Mouse (Mus musculus): Measurements from ENCODE around the gene Hps6. TPM values are rescaled to one million over a fixed set of nuclear protein-coding genes. Genes with fewer than 3 reads are reported as not detected.

Gene Hps6
- polyA plus RNA-seq, 1 experiment: 7.5 TPM

DNA sequence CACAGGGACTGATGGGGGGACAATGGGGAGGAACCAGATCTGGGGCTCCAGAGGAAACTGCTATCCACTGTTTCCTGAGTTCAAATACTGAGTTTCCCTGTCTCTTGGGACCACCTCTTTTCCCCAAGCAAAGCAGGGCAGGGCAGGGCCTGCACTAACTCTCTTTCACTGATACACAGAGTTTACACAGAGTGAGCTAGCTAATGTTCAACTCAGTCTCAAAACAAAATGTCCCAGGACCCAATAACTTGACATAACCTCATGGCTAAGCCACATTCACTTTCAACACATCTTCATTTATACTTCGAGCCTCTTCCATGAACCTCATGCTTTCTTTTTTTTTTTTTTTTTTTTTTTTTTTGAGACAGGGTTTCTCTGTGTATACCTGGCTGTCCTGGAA is 26.3 kb downstream of the Hps6 start:
- no peak for DNase-seq (ENCODE audit: low read depth)

DNA sequence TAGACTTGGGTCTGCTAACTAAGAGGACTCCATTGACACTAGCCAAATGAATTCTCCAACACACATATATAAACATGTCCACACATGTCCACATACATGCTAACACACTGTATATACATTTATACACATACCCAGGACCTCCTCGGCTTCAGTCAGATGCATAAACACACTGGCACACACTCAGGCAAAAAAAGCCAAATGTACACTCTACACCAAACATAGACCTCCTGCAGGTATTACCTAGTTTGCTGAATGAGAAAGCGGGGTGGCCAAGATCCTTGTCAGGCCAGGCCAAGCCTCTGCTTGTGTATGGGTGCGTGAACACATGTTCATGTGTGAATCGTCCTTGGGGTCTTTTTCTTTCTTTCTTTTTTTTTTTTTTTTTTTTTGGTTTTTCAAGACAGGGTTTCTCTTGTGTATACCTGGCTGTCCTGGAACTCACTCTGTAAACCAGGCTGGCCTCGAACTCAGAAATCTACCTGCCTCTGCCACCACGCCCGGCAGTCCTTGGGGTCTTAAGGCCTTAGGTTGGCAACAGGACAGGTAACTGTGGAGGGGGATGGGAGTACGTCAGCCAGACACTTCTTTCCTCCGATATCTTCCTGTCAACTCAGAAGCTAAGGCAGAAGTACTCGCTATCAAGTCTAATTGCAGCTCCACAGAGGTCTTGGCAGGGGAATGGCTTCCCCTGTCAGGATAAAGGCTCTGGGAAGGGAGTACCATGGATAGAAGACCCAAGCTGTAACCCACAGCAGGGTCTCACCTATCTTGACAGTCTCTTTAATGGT is 27.1 kb downstream of the Hps6 start:
- no peak for DNase-seq (ENCODE audit: low read depth)

DNA sequence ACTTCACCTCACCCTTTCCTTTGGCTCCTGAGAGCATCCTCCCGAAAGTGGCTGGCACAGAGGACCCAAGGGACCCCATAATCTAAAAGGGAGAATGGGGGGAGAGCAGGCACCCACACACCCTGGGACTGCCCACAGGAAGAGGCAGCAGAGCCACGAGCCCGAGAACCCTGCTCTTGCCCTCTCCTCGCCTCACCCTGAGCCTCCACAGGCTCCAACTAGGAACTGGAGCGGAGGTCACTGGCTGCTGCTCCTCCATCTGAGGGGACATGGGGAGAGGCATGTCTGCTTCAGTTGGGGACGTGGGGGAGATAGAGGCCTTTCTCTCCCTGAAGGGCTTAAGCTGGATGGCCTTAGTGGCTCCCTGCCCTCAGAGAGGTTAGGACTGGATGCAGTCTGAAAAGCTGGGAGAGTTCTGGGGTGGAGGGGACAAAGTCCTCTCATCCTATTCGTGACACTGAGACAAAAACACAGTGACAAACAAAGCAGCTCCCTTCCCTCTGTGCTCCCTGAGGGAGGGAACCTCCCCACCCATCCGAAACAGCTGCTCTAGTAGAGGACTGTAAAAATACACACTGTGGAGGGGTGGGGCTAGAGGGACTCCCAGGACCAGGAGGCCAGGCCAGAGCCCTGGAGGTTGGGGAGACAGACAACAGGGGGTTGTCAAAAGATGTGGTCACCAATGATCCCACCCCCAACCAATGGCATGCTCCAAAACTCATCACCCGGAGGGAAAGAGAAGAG is 28.6 kb downstream of the Hps6 start:
- DNase-seq (ENCODE audit: low read depth): no peak

DNA sequence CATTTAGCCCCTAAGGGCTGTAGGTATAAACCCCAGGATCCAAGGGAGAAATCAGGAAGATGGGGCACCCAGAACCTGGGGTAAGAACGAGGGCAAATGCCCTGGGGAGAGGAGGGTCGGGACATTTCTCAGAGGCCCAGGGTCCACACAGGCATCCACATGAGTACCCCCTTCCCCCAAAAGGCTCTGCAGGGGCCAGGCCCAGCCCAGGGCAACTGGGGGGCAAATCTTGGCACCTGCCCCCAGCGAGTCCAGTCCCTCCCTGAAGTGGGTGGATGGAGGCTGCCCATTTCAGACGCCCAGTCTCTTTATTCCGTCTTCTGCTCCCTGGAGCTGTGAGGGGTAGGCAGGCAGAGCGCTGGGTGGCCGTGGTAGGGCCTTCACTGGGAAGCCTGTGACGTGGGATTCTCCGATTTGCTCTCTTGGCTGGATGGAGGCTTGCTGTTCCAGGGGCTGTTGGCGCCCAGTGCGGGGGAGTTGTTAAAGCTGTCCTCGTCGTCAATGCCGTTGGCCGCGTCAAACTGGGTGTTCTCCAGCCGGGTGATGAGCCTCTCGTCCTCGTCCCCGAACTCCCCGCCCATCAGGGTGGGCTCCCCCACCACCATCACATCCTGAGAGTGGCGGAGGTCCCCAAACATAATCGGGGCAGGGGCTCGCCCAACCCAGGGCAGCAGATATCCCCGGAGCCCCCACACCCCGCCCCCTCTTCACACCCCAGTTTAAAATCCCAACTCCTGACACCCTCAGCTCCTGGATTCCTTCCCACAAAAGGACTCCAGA is 29.6 kb downstream of the Hps6 start:
- no peak for DNase-seq (ENCODE audit: low read depth)

DNA sequence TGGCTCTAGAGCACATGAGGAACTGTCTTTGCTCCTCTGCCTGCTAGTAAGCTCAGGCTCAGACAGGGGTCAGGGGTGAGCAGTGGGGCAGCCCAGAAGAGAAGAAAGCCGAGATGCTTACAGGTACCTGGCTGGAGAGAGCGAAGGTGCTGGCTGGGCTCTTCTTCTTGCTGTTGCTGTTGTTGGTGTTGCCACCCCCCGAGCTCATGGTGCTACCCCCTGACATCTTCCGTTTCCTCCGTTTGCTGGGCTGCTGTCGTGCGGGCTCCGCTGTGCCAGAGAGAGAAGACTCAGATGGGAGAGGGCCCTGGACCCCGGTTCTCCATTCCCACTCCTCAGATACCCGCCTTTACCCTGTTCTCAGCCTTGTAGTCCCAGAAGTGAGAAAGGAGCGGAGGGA is 30.6 kb downstream of the Hps6 start:
- DNase-seq (ENCODE audit: low read depth): no peak

DNA sequence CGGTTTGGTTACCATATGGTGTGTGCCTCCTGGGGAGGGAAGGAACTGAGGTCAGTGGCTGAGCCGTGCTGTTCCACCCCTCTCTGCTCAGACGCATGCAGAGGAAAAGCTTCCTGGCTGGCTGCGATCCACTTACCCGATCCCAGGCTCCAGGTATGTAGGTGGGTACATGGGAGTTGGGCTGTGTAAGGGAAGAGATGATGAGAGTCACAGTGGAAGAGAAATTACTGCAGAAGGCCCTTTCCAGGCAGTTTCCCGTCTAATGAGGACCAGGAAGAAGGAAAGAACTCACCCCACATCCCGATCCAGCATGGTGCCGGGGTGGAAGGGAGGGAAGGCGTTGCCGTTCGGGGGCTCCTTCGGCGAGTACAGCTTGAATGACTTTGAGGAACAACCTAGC is 32.7 kb downstream of the Hps6 start:
- DNase-seq (ENCODE audit: low read depth): no peak

DNA sequence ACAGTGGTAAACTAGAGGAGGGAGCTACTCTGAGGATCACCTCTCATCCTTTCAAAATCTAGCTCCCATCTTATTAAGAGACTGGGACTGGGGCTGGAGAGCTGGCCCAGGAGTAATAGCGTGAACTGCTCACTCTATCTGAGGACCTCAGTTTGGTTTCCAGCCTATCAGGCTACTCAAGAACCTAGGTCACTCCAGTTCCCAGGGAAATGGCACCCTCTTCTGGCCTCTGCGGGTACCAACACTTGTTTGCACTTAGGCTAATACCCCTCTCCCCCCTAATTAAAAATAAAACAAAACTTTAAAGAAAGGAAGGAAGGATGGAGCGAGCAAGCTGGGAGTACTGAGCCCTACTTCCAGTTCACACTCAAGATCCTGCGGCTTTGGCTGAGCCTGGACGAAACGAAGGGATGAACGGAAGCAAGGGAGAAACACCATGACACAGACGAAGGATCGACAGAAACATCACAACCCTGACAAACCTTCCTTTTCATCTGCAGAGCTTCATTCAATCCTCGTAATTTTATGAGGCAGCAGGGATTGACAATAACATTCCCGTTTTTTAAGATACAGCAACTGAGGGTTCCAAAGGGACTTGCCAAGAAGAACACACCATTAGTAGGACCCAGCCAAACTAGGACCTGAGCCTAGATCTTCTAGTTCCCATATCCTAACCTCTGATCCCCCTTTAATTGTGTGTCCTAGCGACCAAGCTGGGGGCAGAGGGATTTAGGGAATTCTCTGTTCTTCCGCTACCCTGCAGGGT is 33.4 kb downstream of the Hps6 start:
- DNase-seq (ENCODE audit: low read depth): no peak

DNA sequence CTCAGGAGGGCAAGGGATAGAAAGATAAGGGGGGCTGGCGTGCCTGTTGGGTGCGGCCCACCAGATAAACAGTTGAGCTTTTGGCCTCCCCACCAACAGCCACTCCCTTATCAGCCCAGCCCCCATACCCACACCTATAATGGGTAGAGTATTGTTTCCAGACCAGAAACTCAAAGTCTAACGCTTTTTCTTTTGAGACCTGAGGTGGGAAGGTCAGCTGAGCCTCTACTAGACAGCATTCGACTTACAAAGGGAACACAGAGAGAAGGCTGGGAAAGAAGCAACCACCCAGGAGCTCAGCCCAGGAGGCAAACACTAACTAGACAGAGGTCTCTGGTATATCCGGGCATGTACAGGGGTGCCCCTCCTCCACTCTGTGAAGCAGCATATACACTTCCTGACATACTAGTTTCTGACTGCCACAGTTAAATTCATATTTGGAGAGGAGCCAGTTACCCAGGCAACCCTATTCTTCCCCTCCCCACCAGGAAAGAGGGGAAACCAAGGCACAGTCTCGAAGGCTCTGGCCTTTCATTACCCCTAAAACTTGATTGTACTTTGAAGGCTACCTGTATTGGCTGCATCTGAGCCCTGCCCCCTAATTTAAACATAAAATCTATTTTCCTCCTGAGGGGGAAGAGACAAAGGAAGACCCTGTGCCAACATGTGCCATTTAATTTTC is 34.1 kb downstream of the Hps6 start:
- DNase-seq (ENCODE audit: low read depth): no peak

DNA sequence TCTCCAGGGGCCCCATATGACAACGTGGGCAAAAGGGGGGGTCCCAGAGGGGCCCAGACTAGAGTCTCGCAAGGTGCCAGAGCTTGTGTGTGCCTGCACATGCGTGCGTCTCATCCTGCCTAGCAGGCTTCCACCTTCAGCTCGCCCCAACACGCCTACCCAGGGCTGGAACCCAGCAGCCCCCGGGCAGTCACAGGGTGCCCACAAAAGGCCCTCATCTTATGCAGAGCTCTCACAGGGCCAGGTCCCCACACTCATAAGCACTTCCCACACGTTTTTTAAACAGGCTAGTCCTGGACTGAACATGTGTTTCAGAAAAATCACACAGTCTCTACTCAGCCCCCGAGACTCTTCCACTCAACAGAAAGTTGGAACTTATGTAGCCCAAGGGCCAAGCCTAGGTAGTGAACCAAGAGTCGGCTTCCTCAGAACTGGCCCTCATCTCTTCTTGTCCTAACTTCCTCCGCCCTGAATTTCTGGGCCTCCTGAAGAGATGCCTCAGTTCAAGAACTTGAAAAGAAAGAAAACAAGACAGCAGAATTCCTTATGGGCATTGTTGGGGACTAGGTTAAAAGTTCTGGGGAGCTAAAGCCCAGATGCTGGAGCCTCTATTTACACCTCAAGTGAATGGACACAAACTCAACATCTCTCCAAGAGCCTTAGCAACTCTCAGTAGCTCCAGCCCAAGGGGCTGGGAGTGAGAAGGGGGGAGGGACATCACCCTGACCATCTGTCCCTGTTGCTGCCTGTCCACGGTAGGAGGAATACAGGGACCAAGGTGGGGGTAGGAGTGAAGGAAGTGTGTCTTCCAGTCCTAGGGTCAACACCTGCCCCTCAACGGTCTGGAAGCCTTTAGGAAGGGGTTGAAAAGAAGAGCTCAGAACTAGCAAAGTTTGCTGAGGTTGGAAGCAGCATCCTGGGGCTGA is 34.9 kb downstream of the Hps6 start:
- no peak for DNase-seq (ENCODE audit: low read depth)

DNA sequence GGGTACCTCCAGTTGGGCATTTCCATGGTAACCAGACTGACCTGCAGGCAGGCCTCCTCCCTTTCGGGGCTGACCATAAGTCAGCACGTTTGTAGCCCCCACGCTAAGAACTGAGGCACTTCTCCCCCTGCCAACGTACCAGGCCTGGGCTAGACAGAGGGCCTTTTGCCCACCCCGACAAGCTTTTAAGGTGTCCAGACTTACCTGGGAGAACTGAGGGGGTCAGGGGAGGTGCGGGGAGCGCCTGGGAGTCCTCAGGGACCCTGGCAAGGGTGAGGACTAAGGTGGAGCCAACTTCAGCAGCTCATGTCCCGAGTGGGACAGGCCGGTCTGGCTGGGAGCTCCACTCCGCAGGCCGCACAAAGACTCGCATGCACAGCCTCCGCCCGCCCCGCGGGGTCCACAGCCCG is 35.5 kb downstream of the Hps6 start:
- DNase-seq (ENCODE audit: low read depth): no peak

DNA sequence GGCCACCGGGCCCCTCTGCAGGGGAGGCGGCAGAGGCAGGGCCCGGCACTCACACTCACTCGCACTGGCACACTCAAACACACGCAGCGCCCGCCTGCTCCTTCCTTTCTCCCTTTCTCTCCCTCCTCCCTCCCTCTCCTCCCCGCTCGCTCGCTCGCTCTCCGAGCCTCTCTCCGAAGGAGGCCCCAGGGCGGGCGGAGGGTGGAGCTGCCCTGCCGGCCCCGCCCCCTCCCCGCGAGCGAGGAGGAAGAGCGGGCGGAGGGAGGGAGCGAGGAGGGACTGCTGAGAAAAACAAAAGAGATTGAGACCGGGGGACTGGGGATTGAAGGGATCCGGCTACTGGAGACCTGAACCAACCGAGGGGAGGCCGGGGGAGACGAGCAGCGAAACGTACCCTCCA is 36.2 kb downstream of the Hps6 start:
- no peak for DNase-seq (ENCODE audit: low read depth)

DNA sequence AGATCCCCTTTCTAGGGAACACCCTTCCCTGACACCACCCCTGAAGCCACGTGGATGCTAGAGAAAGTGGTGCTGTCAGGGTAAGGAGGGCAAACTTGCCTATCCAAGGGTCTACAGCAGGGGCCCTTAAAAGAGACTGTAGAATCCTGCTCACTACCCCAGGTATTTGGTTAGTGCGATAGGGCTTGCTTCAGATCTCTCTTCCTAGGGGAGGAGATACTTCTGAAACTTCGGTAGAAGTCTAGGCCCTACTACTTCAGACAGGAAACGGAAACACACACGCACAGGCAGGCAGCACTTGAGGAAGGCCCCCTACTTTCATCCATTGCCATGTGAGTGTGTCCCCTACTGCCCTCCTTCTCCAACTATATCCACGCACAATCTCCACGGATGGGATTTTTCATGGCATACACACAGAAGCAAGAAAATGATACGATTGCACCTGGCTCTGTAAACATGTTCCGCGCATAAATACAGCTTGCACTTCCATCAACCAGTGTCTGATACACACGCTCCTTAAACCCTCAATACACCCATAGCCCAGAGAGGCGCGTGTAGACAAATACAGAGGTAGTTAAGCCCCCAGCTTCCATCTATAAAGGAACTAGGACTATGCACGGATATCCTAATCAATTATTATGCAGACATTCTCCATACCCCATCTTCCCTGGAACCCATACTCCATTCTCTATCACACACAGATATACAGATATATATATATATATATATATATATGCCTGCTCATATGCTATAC is 37.0 kb downstream of the Hps6 start:
- DNase-seq (ENCODE audit: low read depth): no peak

DNA sequence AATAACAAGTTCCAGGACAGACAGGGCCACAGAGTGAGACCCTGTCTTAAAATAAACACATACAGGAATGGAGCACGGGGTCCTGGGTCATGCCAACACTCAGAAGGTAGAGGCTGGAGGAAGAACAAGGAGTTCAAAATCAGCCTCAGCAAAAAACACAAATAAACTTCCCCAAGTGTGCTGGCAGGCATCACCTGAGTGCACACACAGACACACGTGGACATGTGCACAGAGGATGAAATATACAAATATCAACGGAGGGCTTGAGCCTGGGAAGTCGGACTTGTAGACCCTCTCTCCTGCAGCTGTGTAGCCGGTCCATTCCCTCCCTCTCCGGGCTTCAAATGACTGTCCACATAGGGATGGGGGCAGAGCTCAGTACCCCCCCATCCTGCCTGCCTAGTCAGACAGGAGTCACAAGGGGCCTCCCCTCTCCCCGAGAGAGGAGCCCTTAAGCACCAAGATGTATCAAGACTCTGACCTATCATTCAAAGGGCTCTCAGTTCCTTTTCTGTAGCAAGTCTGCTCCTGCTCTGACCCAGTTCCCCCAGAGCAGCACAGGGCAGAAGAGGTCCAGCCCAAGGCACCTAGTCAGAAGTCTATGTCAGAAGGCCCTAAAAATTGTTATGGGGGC is 38.1 kb downstream of the Hps6 start:
- DNase-seq (ENCODE audit: low read depth): no peak

DNA sequence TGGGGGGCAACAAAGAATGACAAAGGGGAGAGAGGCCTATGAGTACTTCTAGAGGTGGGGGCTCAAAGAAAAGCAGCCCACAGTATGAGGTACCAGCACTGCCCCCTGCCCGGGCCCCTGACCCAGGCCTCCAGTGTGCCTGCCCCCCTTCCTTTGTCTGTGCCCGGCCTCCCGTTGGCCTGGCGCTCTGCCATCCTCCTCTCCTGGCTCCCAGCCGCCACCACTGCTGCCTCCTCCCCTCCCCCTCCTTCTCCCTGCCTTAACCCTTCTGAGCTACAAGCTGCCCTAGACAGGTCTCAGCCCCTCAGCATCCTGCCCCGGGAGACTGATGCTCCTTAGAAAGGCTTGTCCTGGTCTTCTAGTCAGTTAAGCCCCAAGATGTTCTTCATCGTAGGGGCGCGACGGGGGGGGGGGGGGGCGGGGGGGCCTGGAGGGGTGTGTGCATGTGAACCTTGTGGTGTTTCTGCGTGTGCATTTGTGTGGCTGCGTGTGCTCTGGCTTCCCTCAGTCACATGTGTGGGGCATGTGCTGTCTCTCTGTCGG is 38.7 kb downstream of the Hps6 start:
- no peak for DNase-seq (ENCODE audit: low read depth)

DNA sequence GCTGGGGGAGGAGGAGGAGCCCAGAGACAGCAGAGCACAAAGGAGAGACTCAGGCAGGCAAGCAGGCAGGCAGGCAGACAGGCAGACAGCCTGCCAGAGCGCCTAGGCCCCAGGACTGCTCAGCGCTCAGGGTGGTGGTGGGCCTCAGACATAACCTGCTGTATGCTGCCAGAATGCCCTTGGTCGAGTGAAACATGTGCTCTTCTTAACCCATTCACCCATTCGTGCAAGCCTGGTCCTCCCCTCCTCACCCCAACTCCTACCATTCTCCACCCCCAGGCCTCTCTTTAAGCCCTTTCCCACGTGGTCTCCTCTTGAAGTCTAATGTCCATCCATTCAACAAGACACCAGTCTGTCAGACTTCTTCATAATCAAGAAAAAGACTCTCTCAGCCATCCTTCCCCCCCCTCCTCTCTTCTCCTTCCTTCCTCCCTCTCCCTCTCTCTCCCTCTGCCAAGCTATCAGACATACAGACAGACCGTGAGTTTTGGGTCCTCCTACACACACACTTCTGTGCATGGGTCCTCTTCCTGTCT is 39.2 kb downstream of the Hps6 start:
- DNase-seq (ENCODE audit: low read depth): no peak

DNA sequence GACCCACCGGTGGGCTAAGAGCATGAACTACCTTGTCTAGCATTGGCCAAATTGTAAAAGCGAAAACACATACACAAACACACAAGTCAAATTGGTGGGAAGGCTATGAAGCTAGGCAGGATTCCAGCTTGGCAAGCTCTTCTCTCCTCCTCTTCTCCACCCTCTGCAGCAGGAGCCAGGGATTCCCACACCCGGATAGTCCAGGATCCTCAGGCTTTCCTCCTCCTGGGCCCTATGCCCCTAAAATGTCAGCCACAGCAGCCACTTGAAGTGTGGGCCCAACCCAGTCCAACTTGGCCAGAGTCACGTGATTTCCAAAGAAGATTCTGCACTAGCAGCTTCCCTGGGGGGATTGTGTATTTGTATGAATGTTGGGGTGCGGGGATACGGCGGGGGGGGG is 40.1 kb downstream of the Hps6 start:
- DNase-seq (ENCODE audit: low read depth): no peak

DNA sequence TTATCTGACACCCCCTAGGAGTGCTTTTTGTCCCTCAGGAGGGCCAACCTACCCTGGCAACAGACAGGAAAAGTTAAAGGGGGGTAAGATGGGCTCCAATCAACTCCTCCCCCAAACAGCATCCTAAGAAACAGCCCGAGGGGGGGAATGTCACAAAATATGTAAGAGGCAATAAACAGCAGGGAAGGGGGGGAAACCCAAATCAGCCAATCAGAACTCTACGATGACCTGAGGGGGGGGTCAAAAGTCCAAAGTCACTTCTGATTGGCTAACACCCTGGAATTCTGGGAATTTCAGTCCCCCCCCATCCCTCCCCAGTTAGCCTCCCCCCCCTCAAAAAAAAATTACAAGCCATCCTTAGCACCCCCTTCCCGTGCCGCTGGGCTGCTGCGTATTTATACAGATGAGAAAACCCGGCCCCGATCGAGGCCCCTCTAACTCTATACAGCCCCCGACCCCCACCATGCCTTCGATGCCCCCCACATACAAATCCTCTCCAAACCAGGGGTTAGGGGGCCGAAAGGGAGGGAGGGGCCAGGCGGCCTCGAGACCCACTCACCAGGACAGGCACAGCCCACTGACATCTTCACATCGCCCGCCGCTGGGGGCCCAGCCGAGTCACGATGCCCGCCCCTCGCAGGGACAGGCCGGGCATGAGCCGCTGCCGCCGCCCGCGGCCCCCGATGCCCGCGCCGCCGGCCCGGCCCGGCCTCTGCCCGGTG is 41.1 kb downstream of the Hps6 start, which contains the start of gene Pprc1:
Gene Pprc1, plus strand, starts transcription at position 616 of the 722 bp plus-strand sequence.
- no peak for DNase-seq (ENCODE audit: low read depth)
